Mouse (Mus musculus) heart, postnatal 14 days (tissue): ENCODE measurements around the gene Zfp748. TPM values are rescaled to one million over a fixed set of nuclear protein-coding genes. Genes with fewer than 3 reads are reported as not detected.

Experiments
- DNase-seq, 2 experiments: peaks; one replicate each; pipeline ENCODE4 v3.0.0; 2021 to 2022
- intact Hi-C: fragments of 180-260 bp; cut with DNase I; formaldehyde crosslinking; loops from one replicate; pipeline ENCODE4 v1.15.1; 2025
- long read RNA-seq, 2 experiments: library from polyadenylated mRNA; stranded (forward); transcript quantifications; one replicate each; pipeline ENCODE4 v2.0.0; 2021
- total RNA-seq, 2 experiments: library from RNA; stranded (reverse); gene quantifications; 2 replicates each; pipeline ENCODE4 v1.2.3; 2021

The Zfp748 gene
- total RNA-seq: 1 to 10 TPM; 3.9 to 4.8 TPM
- long read RNA-seq, experiment 1, full-length matches to known transcripts: 6 of 8 reads
- long read RNA-seq, experiment 1, partial matches to known transcripts: 0 of 8 reads
- long read RNA-seq, experiment 1, other reads (novel, unspliced or antisense): 2 of 8 reads
- long read RNA-seq, experiment 2, full-length matches to known transcripts: 4 of 6 reads
- long read RNA-seq, experiment 2, partial matches to known transcripts: 1 of 6 reads
- long read RNA-seq, experiment 2, other reads (novel, unspliced or antisense): 1 of 6 reads

DNA sequence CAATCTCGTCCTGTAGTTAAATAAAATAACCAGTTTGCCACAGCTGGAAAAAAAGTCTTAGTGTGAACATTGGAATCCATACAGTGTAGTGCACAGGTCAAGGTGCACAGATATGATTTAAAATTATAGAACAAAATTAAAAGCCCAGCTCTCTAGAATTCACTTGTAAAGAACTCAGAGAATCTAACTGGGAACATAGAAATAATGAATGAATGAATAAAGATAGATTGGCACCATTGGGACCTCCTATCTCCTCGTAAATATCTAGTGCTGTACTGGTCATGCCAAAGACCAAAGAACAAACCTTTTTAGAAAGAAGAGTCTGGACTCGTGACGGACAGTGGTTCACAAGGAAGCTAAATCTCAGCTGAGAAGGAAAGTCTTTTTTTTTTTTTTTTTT, at the start of gene Zfp748:
Zfp748 (minus strand) TSS at position 101 of the 400 bp plus-strand sequence.
- intact Hi-C loops: no loop called here

DNA sequence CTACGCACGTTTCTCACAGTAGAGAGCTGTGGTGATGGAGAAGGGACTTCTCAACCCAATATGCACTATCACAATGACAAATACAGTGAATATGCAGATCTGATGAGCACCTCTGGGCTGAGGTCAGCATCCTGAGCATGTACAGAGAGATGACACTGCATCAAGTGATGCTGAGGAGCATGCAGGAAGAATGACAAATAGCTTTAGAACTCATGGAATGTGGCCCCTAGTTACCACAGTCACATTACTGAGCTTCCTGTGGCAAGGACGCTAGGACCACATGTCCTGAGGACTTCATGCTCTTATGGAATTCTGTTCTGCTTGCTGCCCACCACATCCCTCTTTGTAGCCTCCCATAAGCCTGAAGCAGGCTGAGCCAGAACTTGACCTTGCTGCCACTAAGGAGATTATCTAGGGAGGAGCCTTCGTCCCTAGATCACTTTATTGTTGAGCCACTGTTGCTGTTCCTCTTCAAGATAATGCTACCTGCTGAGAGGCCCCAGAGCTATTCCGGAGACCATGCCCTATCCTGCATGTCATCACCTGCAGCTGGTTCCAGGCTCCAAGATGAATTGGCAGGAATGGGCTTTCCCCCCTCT, 19.1 kb upstream of the Zfp748 start:
- DNase-seq: no peak
- intact Hi-C loops: no loop called here

More for the DNA sequence above, at the start of gene Zfp748:
- no peak for DNase-seq

DNA sequence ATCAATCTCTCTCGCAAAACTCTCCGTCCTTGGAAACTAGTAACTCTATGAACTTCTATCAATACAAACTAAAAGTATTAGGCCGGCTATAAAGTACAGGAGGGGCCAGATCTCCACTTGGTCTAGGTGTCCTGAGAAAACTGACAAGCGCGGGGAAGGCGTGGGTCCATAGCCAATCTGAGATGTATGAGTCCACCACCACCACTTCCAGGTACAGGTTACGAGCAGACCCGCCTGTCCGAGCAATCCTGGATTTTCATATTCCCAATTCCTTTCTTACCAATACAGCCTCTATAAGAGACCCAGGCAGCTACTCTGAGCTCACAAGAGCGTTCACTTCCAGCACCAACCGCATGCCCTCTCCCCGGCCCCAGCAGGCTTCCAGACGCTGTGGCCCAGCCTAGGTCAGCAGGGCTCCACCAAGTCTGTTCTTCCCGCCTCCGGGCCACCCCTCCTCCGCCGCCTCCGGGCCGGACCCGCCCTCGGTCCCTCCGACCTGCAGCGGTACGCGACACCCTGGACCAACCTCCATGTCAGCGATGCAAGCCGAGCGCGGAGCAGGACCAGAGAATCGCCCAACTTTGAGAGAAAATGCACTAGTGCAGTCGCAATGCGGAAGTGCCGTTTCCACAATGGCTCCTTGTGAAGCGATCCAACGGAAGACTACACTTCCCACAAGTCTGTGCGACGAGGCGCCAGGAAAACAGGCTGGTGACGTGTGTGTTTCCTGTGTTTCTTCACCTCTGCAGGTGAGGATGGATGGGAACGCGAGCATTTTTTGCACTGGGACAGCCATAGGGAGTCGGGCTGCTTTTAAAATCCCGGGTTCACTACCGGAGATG, 904 bp downstream of the Zfp748 start:
- DNase-seq: peak; percentile 74 to 83
- intact Hi-C loops: no loop called here

DNA sequence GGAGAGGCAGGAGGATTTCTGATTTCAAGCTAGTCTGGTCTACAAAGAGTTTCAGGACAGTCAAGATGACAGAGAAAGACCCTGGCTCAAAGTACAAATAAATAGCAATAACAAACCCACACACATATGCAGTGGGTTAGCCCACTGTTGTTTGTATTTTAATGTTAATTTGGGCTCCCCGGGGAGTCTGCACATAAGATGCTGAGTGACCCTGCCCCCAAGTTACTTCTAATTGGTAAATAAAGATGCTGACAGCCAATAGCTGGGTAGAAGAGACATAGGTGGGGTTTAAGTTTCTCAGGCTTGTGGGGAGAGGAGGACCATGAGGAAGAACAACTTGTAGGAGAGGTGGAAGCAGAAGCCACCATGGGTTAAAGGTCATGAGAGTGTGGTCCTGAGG, 7.7 kb downstream of the Zfp748 start:
- DNase-seq: no peak
- intact Hi-C loops: no loop called here

DNA sequence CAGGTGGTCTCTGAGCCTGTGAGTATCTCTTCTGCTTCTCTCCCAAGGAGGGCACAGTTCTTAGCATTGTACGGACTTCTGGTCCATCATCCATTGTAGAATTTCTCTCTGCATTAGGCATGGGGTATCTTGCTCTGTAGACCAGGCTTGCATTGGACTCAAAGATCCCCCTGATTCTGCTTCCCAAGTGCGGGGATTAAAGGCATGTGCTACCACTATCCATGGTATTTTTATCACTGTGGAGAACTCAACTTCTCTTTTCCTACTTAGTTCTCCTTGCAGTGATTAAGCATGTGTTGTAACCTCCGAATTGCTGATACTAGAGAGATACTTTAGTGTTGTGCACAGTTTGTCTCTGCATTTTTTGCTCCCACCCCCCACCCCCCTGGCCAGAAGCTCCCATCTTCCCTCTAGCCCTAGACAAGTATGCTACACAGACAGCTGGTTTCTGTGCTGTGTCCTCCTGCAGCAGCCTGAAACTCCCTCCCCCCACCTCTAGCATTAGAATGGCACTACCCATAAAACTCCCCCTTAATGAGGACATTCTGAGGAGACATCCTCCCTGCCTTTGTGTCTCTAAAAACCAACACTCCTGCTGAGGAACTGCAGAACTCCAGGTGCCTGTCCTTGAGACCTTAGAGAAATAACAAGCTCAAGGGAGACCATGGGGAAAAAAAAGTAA, 26.4 kb downstream of the Zfp748 start:
- intact Hi-C loops: no loop called here
- no peak for DNase-seq

DNA sequence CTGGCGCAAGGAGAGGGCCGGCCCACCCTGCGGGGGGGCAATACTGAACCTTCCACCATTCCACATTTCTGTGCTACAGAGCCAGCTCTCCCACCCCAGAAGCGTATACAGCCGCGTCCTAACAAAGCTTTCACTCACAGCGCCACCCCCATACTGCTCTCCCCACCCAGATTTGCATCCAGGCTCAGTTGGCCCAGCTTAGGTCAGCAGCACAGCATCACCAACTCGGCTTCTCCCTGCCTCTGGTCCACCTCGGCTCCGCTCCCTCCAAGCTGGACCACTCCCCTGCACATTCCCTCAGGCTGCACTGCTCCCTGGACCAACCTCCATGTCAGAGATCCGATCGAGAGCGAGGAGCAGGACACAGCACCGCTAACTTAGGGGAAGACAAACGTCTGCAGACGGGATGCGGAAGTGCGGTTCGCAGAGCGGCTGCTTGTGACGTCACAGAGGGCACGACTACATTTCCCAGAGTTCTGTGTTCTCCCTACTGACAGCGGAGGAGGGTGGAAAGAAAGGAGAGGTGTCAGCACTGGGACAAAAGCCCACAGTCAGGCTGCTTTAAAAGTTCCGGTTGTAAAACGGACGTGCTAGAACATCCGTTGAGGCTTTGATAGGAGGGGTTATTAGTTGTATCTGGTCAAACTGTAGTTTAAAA, 27.7 kb downstream of the Zfp748 start, which contains the start of the genes Gm26965 and Zfp87:
Gm26965 (minus strand) TSS at position 399 of the 658 bp plus-strand sequence.
Zfp87 (minus strand) TSS at position 425 of the 658 bp plus-strand sequence.
- DNase-seq: peak; percentile 88 to 95
- intact Hi-C loops: no loop called here

DNA sequence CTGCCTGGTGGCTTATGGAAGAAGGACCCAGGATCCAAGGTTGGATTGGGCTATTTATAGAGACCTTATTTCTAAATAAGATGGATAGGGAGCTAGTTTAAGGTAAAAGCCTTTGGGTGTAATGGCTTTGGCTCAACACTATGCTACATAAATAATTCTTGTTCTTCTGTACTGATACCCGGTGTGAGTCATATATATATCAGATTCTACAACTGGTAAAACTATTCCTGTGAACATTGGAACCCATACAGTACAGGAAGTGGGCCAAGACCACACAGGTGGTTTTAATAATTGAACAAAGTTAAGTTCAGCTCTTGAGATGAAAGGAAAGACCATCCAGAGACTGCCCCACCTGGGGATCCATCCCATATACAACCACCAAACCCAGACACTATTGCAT, 52.7 kb downstream of the Zfp748 start:
- intact Hi-C loops: no loop called here
- DNase-seq: no peak

DNA sequence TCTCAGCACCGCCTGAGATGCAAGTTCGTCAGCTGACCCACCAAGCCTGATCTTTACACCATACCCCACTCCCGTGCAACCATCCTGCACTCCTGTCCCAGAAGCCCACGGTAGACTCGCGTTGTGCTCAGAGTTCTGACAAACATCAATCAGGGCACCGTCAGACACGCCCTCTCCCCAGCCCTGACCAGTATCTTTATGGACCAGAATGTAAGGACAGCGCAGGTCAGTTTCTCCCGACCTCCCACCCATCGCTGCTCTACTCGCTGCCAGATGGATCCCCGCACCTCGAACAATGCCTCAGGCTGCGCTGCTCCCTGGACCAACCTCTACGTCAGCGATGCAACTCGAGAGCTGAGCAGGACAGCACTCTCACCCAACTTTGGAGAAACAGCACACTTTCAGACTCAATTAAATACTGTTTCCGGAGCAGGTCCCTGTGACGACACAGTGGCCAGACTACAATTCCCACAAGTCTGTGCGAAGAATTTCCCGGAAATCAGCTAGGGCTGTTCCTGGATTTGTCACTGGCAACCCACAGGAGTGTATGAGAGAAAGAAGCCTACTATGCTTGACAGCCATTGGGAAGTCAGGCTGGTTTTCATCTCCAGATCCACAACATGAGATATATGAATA, 53.4 kb downstream of the Zfp748 start, which contains the start of gene Zfp58:
Zfp58 (minus strand) TSS at position 472 of the 636 bp plus-strand sequence.
- intact Hi-C loops: no loop called here

DNA sequence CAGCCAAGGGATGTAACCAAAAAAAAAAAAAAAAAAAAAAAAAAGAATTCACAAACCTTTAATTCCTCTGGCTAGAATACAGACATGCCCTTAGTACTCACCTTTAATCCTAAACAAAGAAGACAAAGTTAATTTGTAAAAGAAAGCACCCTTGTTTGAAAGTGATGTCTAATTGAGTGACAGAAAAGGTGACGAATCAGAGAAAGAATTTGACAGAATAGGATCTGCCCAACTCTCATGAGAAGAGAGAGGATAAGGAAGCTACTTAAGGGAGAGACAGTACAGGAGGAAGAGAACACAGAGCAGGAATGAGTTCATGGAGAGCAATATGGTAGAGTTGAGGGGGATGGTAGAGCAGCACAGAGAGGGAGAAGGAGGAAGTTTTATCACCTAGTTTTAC, 58.0 kb downstream of the Zfp748 start:
- intact Hi-C loops: no loop called here
- no peak for DNase-seq

More for the DNA sequence above, 53.4 kb downstream of the Zfp748 start, which contains the start of gene Zfp58:
- DNase-seq: peak; percentile 74 to 87

Other genes starting within 250 kb of the Zfp748 start
- 1 to 10 TPM; 2.9 to 4.5 TPM for gene Zfp457, start 247.3 kb downstream of the Zfp748 start, total RNA-seq
- gene Zfp595, start 221.3 kb downstream of the Zfp748 start, total RNA-seq: 1 to 10 TPM; 2.4 to 3.0 TPM
- under 1 TPM; 0.67 to 0.93 TPM for gene Gm28044, start 193.3 kb downstream of the Zfp748 start, total RNA-seq
- gene Zfp953, start 193.2 kb downstream of the Zfp748 start, total RNA-seq: 1 to 10 TPM; 1.3 to 1.5 TPM
- gene Gm28041, start 178.1 kb downstream of the Zfp748 start, total RNA-seq: 1 to 10 TPM in 1 of 2 experiments, under 1 TPM in 1; 0.69 to 1.8 TPM
- 1 to 10 TPM in 1 of 2 experiments, under 1 TPM in 1; 0.81 to 1.0 TPM for gene Zfp456, start 178.0 kb downstream of the Zfp748 start, total RNA-seq
- gene Zfp429, start 154.0 kb downstream of the Zfp748 start, total RNA-seq: 1 to 10 TPM; 1.6 to 1.8 TPM
- under 1 TPM in 1 of 2 experiments, not detected in 1; 0.29 TPM for gene Zfp459, start 132.4 kb downstream of the Zfp748 start, total RNA-seq
- gene Zfp874a, start 102.2 kb downstream of the Zfp748 start, total RNA-seq: 1 to 10 TPM; 6.1 TPM
- gene Zfp874b, start 69.6 kb downstream of the Zfp748 start, total RNA-seq: 10 to 100 TPM; 13.6 to 14.4 TPM
- 1 to 10 TPM; 4.4 to 5.1 TPM for gene Zfp58, start 53.3 kb downstream of the Zfp748 start, total RNA-seq
- under 1 TPM in 1 of 2 experiments, not detected in 1; 0.45 TPM for gene Gm26965, start 27.7 kb downstream of the Zfp748 start, total RNA-seq
- 10 to 100 TPM; 10.9 to 11.0 TPM for gene Zfp87, start 27.7 kb downstream of the Zfp748 start, total RNA-seq
- gene Zfp729b, start 55.9 kb upstream of the Zfp748 start, total RNA-seq: 1 to 10 TPM; 4.3 TPM
- gene Gm49345, start 83.9 kb upstream of the Zfp748 start, total RNA-seq: under 1 TPM; 0.34 to 0.38 TPM
- 1 to 10 TPM; 3.4 TPM for gene Zfp729a, start 84.0 kb upstream of the Zfp748 start, total RNA-seq
- 1 to 10 TPM; 6.4 to 7.1 TPM for gene Zfp738, start 133.2 kb upstream of the Zfp748 start, total RNA-seq
- gene Zfp65, start 175.3 kb upstream of the Zfp748 start, total RNA-seq: 1 to 10 TPM; 6.0 to 6.8 TPM
- gene Zfp85, start 201.4 kb upstream of the Zfp748 start, total RNA-seq: 1 to 10 TPM; 1.8 to 3.1 TPM
- 1 to 10 TPM in 1 of 2 experiments, under 1 TPM in 1; 0.90 to 1.1 TPM for gene Zfp493, start 225.9 kb upstream of the Zfp748 start, total RNA-seq